Mouse (Mus musculus): ENCODE results near the gene Dlg2. TPM values are rescaled to one million over a fixed set of nuclear protein-coding genes. Genes with fewer than 3 reads are reported as not detected.

Gene Dlg2
- total and polyA plus RNA-seq, 3 experiments = 0.72 to 1.9 (median 1.7) TPM

GRCm38 (mm10) chr7:92150768-92151167 lies 1674.3 kb downstream of the Dlg2 start:
- Histone ChIP-seq H3K4me3 (no peak overlapping the region), H3K27ac (no peak overlapping the region), H3K27me3 (ENCODE audit: control insufficient read depth, insufficient read depth, low read length) (no peaks in the 10 kb centered on the region), H3K4me1 (ENCODE audit: control insufficient read depth, insufficient read depth, low read length) (no peaks in the 10 kb centered on the region), H3K79me2 (replicated peaks; ENCODE audit: control insufficient read depth, insufficient read depth, low read length) (no peaks in the 10 kb centered on the region), H3K36me3 (ENCODE audit: control insufficient read depth, insufficient read depth, low read length) (no peaks in the 10 kb centered on the region), H3K9ac (ENCODE audit: low read depth, low read length) (no peak overlapping the region)
- TF ChIP-seq POLR2A (IDR thresholded peaks at IDR 0.05; ENCODE audit: insufficient read depth, low read depth, low read length) (no peak), CTCF (IDR thresholded peaks at IDR 0.05) (no peak), EP300 (IDR thresholded peaks at IDR 0.05; ENCODE audit: insufficient read depth, low read depth, low read length) (no peak)
- intact Hi-C loops (cut with DNase I) = no loop called here
- no peak for DNase-seq
- 61% methylated on average over 3 of the region's 3 CpGs for WGBS

GRCm38 (mm10) chr7:92154603-92155002 lies 1678.1 kb downstream of the Dlg2 start:
- Histone ChIP-seq H3K9ac (ENCODE audit: low read depth, low read length) (no peak overlapping the region), H3K4me1 (ENCODE audit: control insufficient read depth, insufficient read depth, low read length) (no peaks in the 10 kb centered on the region), H3K79me2 (replicated peaks; ENCODE audit: control insufficient read depth, insufficient read depth, low read length) (no peaks in the 10 kb centered on the region), H3K27me3 (ENCODE audit: control insufficient read depth, insufficient read depth, low read length) (no peaks in the 10 kb centered on the region), H3K4me3 (no peak overlapping the region), H3K36me3 (ENCODE audit: control insufficient read depth, insufficient read depth, low read length) (no peaks in the 10 kb centered on the region), H3K27ac (no peak overlapping the region)
- no peak for DNase-seq
- intact Hi-C loops (cut with DNase I) = no loop called here
- TF ChIP-seq EP300 (IDR thresholded peaks at IDR 0.05; ENCODE audit: insufficient read depth, low read depth, low read length) = no peak

- 85% methylated on average over 2 of the region's 2 CpGs for WGBS
- no peak overlapping the region for H3K27ac ChIP-seq
- H3K4me3 ChIP-seq = no peak overlapping the region
- no peak overlapping the region for H3K9ac ChIP-seq (ENCODE audit: low read depth, low read length)
- H3K4me1 ChIP-seq (ENCODE audit: control insufficient read depth, insufficient read depth, low read length) = no peaks in the 10 kb centered on the region
- H3K79me2 ChIP-seq (replicated peaks; ENCODE audit: control insufficient read depth, insufficient read depth, low read length) = no peaks in the 10 kb centered on the region
- TF ChIP-seq CTCF (IDR thresholded peaks at IDR 0.05) (no peak), POLR2A (IDR thresholded peaks at IDR 0.05; ENCODE audit: insufficient read depth, low read depth, low read length) (no peak), EP300 (IDR thresholded peaks at IDR 0.05; ENCODE audit: insufficient read depth, low read depth, low read length) (no peak)
- H3K27me3 ChIP-seq (ENCODE audit: control insufficient read depth, insufficient read depth, low read length) = no peaks in the 10 kb centered on the region
- intact Hi-C loops (cut with DNase I) = no loop called here
- DNase-seq = no peak
- no peaks in the 10 kb centered on the region for H3K36me3 ChIP-seq (ENCODE audit: control insufficient read depth, insufficient read depth, low read length)
Measured at GRCm38 (mm10) chr7:92163150-92163549, 1686.7 kb downstream of the Dlg2 start.

GRCm38 (mm10) chr7:92164316-92164715 lies 1687.8 kb downstream of the Dlg2 start:
- H3K36me3 ChIP-seq (ENCODE audit: control insufficient read depth, insufficient read depth, low read length) = no peaks in the 10 kb centered on the region
- H3K4me1 ChIP-seq (ENCODE audit: control insufficient read depth, insufficient read depth, low read length) = no peaks in the 10 kb centered on the region
- TF ChIP-seq EP300 (IDR thresholded peaks at IDR 0.05; ENCODE audit: insufficient read depth, low read depth, low read length) (no peak), CTCF (IDR thresholded peaks at IDR 0.05) (no peak), POLR2A (IDR thresholded peaks at IDR 0.05; ENCODE audit: insufficient read depth, low read depth, low read length) (no peak)
- H3K4me3 ChIP-seq = no peak overlapping the region
- H3K9ac ChIP-seq (ENCODE audit: low read depth, low read length) = no peak overlapping the region
- no peaks in the 10 kb centered on the region for H3K79me2 ChIP-seq (replicated peaks; ENCODE audit: control insufficient read depth, insufficient read depth, low read length)
- WGBS = 81% methylated on average over 2 of the region's 2 CpGs
- DNase-seq = no peak
- H3K27me3 ChIP-seq (ENCODE audit: control insufficient read depth, insufficient read depth, low read length) = no peaks in the 10 kb centered on the region
- intact Hi-C loops (cut with DNase I) = no loop called here
- no peak overlapping the region for H3K27ac ChIP-seq

GRCm38 (mm10) chr7:92164875-92165518 lies 1688.5 kb downstream of the Dlg2 start:
- no peaks in the 10 kb centered on the region for H3K36me3 ChIP-seq (ENCODE audit: control insufficient read depth, insufficient read depth, low read length)
- no peaks in the 10 kb centered on the region for H3K4me1 ChIP-seq (ENCODE audit: control insufficient read depth, insufficient read depth, low read length)
- no peak overlapping the region for H3K4me3 ChIP-seq
- H3K27me3 ChIP-seq (ENCODE audit: control insufficient read depth, insufficient read depth, low read length) = no peaks in the 10 kb centered on the region
- intact Hi-C loops (cut with DNase I) = no loop called here
- WGBS = 86% methylated on average over 6 of the region's 6 CpGs
- TF ChIP-seq POLR2A (IDR thresholded peaks at IDR 0.05; ENCODE audit: insufficient read depth, low read depth, low read length) = no peak
- TF ChIP-seq CTCF (IDR thresholded peaks at IDR 0.05) = no peak
- no peak for TF ChIP-seq EP300 (IDR thresholded peaks at IDR 0.05; ENCODE audit: insufficient read depth, low read depth, low read length)
- H3K79me2 ChIP-seq (replicated peaks; ENCODE audit: control insufficient read depth, insufficient read depth, low read length) = no peaks in the 10 kb centered on the region
- no peak overlapping the region for H3K27ac ChIP-seq
- DNase-seq = no peak
- H3K9ac ChIP-seq (ENCODE audit: low read depth, low read length) = no peak overlapping the region

GRCm38 (mm10) chr7:92180029-92180428 lies 1703.6 kb downstream of the Dlg2 start:
- H3K36me3 ChIP-seq (ENCODE audit: control insufficient read depth, insufficient read depth, low read length) = no peaks in the 10 kb centered on the region
- intact Hi-C loops (cut with DNase I) = no loop called here
- no peaks in the 10 kb centered on the region for H3K27me3 ChIP-seq (ENCODE audit: control insufficient read depth, insufficient read depth, low read length)
- no peaks in the 10 kb centered on the region for H3K4me1 ChIP-seq (ENCODE audit: control insufficient read depth, insufficient read depth, low read length)
- WGBS = 57% methylated on average over 5 of the region's 5 CpGs
- peak overlapping the region; percentile 25; the same call in 1 of the 2 replicates for H3K9ac ChIP-seq (ENCODE audit: low read depth, low read length)
- H3K27ac ChIP-seq = peak overlapping the region; percentile 52
- H3K79me2 ChIP-seq (replicated peaks; ENCODE audit: control insufficient read depth, insufficient read depth, low read length) = no peaks in the 10 kb centered on the region
- peak overlapping the region; percentile 38 for H3K4me3 ChIP-seq
- no peak for TF ChIP-seq EP300 (IDR thresholded peaks at IDR 0.05; ENCODE audit: insufficient read depth, low read depth, low read length)
- DNase-seq = no peak
